Mouse (Mus musculus): ENCODE data around the gene Srp54c. TPM values are rescaled to one million over a fixed set of nuclear protein-coding genes. Genes with fewer than 3 reads are reported as not detected.
A peak's percentile ranks its signal among the peaks of the same experiment; 100 is the strongest.

Srp54c gene
- total RNA-seq, 1 experiment, result 31.7 TPM

GRCm38 (mm10) chr12:55306371-55306770 lies 76.4 kb downstream of the Srp54c start:
- no peak overlapping the region for H3K27ac ChIP-seq (ENCODE audit: insufficient read depth, low read depth, low read length, poor library complexity, severe bottlenecking)
- H3K4me1 ChIP-seq (ENCODE audit: control insufficient read depth in 2 of 2, insufficient read depth in 2 of 2, low read length in 2 of 2, poor library complexity in 1 of 2), result peaks cover 0 to 14% of the 10 kb centered on the region in 2 experiments; a peak in 2 of 4 replicates
- peaks cover 7% of the 10 kb centered on the region; the same call in 1 of the 2 replicates for H3K36me3 ChIP-seq (ENCODE audit: control insufficient read depth, insufficient read depth, low read length, poor library complexity, severe bottlenecking)
- H3K9me3 ChIP-seq (ENCODE audit: control insufficient read depth, insufficient read depth, low read depth, low read length), result no peaks in the 10 kb centered on the region
- H3K4me3 ChIP-seq (ENCODE audit: insufficient read depth in 1 of 2, low read depth in 1 of 2, low read length in 2 of 2, poor library complexity in 1 of 2, severe bottlenecking in 1 of 2), result no peak overlapping the region
- H3K9ac ChIP-seq (ENCODE audit: insufficient read depth, low read depth, low read length, poor library complexity, severe bottlenecking), result no peak overlapping the region
- in situ Hi-C loops (cut with MboI; ENCODE audit: low sequenced_read_pairs in 2 of 2, unreplicated experiment in 2 of 2), result no loop called here
- DNase-seq (ENCODE audit: low read depth, low spot score), result no peak
- no peak for TF ChIP-seq CHD2 (IDR thresholded peaks at IDR 0.05; ENCODE audit: low read depth, low read length)
- 0 out of 2 replicates have a peak, but pooled peaks have one; percentile 15 for TF ChIP-seq ZC3H11A (IDR thresholded peaks at IDR 0.05; ENCODE audit: borderline replicate concordance, low read depth, low read length)

DNA sequence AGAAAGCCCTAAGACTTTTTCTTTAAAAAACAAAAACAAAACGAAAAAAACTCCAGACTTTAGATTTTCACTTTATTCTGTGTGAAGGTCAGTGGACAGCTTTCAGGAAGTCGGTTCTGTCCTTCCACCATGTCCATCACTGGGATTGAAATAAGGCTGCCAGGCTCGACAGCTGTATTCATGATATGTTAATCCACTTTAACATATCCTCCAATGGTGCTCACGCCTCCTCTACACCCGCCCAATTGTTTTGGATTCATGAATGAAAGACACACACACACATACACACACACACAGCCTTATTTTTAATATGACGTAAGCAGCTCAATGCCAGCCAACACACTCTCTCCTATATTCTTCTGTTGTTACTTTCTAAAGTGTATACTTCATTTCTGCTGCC lies 77.6 kb downstream of the Srp54c start:
- H3K27ac ChIP-seq (ENCODE audit: insufficient read depth, low read depth, low read length, poor library complexity, severe bottlenecking), result no peak overlapping the region
- TF ChIP-seq MAFK (IDR thresholded peaks at IDR 0.05; ENCODE audit: insufficient read depth, low read depth, low read length), result no peak
- TF ChIP-seq ZC3H11A (IDR thresholded peaks at IDR 0.05; ENCODE audit: borderline replicate concordance, low read depth, low read length), result no peak
- no peak for TF ChIP-seq ZNF384 (IDR thresholded peaks at IDR 0.05; ENCODE audit: low read depth, low read length)
- no peak for TF ChIP-seq CHD2 (IDR thresholded peaks at IDR 0.05; ENCODE audit: low read depth, low read length)
- no peak for TF ChIP-seq HCFC1 (IDR thresholded peaks at IDR 0.05; ENCODE audit: borderline replicate concordance, insufficient read depth, low read length)
- H3K4me3 ChIP-seq (ENCODE audit: insufficient read depth in 1 of 2, low read depth in 1 of 2, low read length in 2 of 2, poor library complexity in 1 of 2, severe bottlenecking in 1 of 2), result no peak overlapping the region
- peaks cover 7% of the 10 kb centered on the region; the same call in 1 of the 2 replicates for H3K36me3 ChIP-seq (ENCODE audit: control insufficient read depth, insufficient read depth, low read length, poor library complexity, severe bottlenecking)
- DNase-seq (ENCODE audit: low read depth, low spot score), result no peak
- in situ Hi-C loops (cut with MboI; ENCODE audit: low sequenced_read_pairs in 2 of 2, unreplicated experiment in 2 of 2), result no loop called here
- peaks cover 0 to 13% of the 10 kb centered on the region in 2 experiments; a peak in 1 of 4 replicates for H3K4me1 ChIP-seq (ENCODE audit: control insufficient read depth in 2 of 2, insufficient read depth in 2 of 2, low read length in 2 of 2, poor library complexity in 1 of 2)
- H3K9ac ChIP-seq (ENCODE audit: insufficient read depth, low read depth, low read length, poor library complexity, severe bottlenecking), result no peak overlapping the region
- no peaks in the 10 kb centered on the region for H3K9me3 ChIP-seq (ENCODE audit: control insufficient read depth, insufficient read depth, low read depth, low read length)

DNA sequence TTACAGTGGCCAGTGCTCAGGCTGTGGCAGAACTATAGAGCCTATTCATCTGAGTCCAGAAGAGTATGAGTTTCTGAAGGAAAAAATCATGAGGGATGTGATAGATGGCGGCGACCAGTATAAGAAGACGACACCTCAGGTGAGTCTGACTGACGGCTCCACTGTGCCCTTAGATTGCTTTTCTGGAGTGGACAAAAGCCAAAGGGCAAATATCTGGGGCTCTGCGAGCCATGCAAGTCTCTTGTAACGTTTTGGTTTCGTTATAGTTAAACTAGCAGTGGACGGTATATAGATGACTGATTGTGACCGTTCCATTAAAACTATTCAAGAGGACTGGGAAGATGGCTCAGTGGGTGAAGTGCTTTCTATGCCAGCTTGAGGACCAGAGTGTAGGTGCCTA lies 78.8 kb downstream of the Srp54c start:
- TF ChIP-seq ZC3H11A (IDR thresholded peaks at IDR 0.05; ENCODE audit: borderline replicate concordance, low read depth, low read length), result no peak
- no peak for TF ChIP-seq CHD2 (IDR thresholded peaks at IDR 0.05; ENCODE audit: low read depth, low read length)
- TF ChIP-seq HCFC1 (IDR thresholded peaks at IDR 0.05; ENCODE audit: borderline replicate concordance, insufficient read depth, low read length), result no peak
- no peak for TF ChIP-seq ZNF384 (IDR thresholded peaks at IDR 0.05; ENCODE audit: low read depth, low read length)
- TF ChIP-seq MAFK (IDR thresholded peaks at IDR 0.05; ENCODE audit: insufficient read depth, low read depth, low read length), result no peak
- H3K9me3 ChIP-seq (ENCODE audit: control insufficient read depth, insufficient read depth, low read depth, low read length), result no peaks in the 10 kb centered on the region
- H3K9ac ChIP-seq (ENCODE audit: insufficient read depth, low read depth, low read length, poor library complexity, severe bottlenecking), result no peak overlapping the region
- no peak overlapping the region for H3K27ac ChIP-seq (ENCODE audit: insufficient read depth, low read depth, low read length, poor library complexity, severe bottlenecking)
- H3K4me1 ChIP-seq (ENCODE audit: control insufficient read depth in 2 of 2, insufficient read depth in 2 of 2, low read length in 2 of 2, poor library complexity in 1 of 2), result peaks cover 0 to 13% of the 10 kb centered on the region in 2 experiments; a peak in 1 of 4 replicates
- no peak overlapping the region for H3K4me3 ChIP-seq (ENCODE audit: insufficient read depth in 1 of 2, low read depth in 1 of 2, low read length in 2 of 2, poor library complexity in 1 of 2, severe bottlenecking in 1 of 2)
- DNase-seq (ENCODE audit: low read depth, low spot score), result no peak
- in situ Hi-C loops (cut with MboI; ENCODE audit: low sequenced_read_pairs in 2 of 2, unreplicated experiment in 2 of 2), result no loop called here
- peaks cover 7% of the 10 kb centered on the region; the same call in 1 of the 2 replicates for H3K36me3 ChIP-seq (ENCODE audit: control insufficient read depth, insufficient read depth, low read length, poor library complexity, severe bottlenecking)

GRCm38 (mm10) chr12:55309501-55309900 lies 79.5 kb downstream of the Srp54c start:
- Histone ChIP-seq H3K9ac (ENCODE audit: insufficient read depth, low read depth, low read length, poor library complexity, severe bottlenecking) (peak overlapping the region; percentile 10; the same call in 1 of the 2 replicates), H3K4me1 (ENCODE audit: control insufficient read depth in 2 of 2, insufficient read depth in 2 of 2, low read length in 2 of 2, poor library complexity in 1 of 2) (peaks cover 0 to 9% of the 10 kb centered on the region in 2 experiments; a peak in 1 of 4 replicates), H3K27ac (ENCODE audit: insufficient read depth, low read depth, low read length, poor library complexity, severe bottlenecking) (no peak overlapping the region), H3K36me3 (ENCODE audit: control insufficient read depth, insufficient read depth, low read length, poor library complexity, severe bottlenecking) (peaks cover 7% of the 10 kb centered on the region; the same call in 1 of the 2 replicates), H3K9me3 (ENCODE audit: control insufficient read depth, insufficient read depth, low read depth, low read length) (no peaks in the 10 kb centered on the region), H3K4me3 (ENCODE audit: insufficient read depth in 1 of 2, low read depth in 1 of 2, low read length in 2 of 2, poor library complexity in 1 of 2, severe bottlenecking in 1 of 2) (no peak overlapping the region)
- TF ChIP-seq ZC3H11A (IDR thresholded peaks at IDR 0.05; ENCODE audit: borderline replicate concordance, low read depth, low read length) (no peak), ZNF384 (IDR thresholded peaks at IDR 0.05; ENCODE audit: low read depth, low read length) (no peak)
- no peak for DNase-seq (ENCODE audit: low read depth, low spot score)
- in situ Hi-C loops (cut with MboI; ENCODE audit: low sequenced_read_pairs in 2 of 2, unreplicated experiment in 2 of 2), result no loop called here

DNA sequence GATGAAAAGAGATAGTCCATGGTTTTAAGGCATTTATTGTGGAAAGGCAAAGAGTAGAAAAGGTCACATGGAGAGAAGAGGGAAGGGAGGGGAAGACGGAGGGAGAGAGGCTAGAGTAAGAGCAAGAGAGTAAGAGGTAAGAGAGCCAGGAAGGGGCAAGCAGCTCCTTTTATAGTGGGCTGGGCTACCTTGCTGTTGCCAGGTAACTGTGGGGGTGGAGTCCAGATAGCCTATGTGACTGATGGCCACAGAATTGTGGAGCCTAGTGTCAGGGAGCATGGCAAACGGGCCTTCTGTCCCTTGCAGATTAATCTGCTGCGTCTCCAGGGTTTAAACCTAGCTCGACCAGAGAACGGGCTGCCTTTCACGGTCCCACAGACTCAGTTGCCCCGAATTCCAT lies 81.9 kb downstream of the Srp54c start:
- H3K4me1 ChIP-seq (ENCODE audit: control insufficient read depth in 2 of 2, insufficient read depth in 2 of 2, low read length in 2 of 2, poor library complexity in 1 of 2), result peaks cover 0 to 9% of the 10 kb centered on the region in 2 experiments; a peak in 1 of 4 replicates
- H3K36me3 ChIP-seq (ENCODE audit: control insufficient read depth, insufficient read depth, low read length, poor library complexity, severe bottlenecking), result peaks cover 5% of the 10 kb centered on the region; the same call in 1 of the 2 replicates
- TF ChIP-seq CHD2 (IDR thresholded peaks at IDR 0.05; ENCODE audit: low read depth, low read length) (no peak), HCFC1 (IDR thresholded peaks at IDR 0.05; ENCODE audit: borderline replicate concordance, insufficient read depth, low read length) (no peak), ZNF384 (IDR thresholded peaks at IDR 0.05; ENCODE audit: low read depth, low read length) (no peak), MAFK (IDR thresholded peaks at IDR 0.05; ENCODE audit: insufficient read depth, low read depth, low read length) (no peak), ZC3H11A (IDR thresholded peaks at IDR 0.05; ENCODE audit: borderline replicate concordance, low read depth, low read length) (no peak)
- DNase-seq (ENCODE audit: low read depth, low spot score), result no peak
- no peak overlapping the region for H3K27ac ChIP-seq (ENCODE audit: insufficient read depth, low read depth, low read length, poor library complexity, severe bottlenecking)
- in situ Hi-C loops (cut with MboI; ENCODE audit: low sequenced_read_pairs in 2 of 2, unreplicated experiment in 2 of 2), result loop anchor here in 1 of 2 experiments (10.0 kb wide), 1 partner anchor 193 kb away; no protein-coding TSS in a partner anchor
- peak overlapping the region; percentile 8 to 10; a peak in 2 of 4 replicates for H3K4me3 ChIP-seq (ENCODE audit: insufficient read depth in 1 of 2, low read depth in 1 of 2, low read length in 2 of 2, poor library complexity in 1 of 2, severe bottlenecking in 1 of 2)
- H3K9me3 ChIP-seq (ENCODE audit: control insufficient read depth, insufficient read depth, low read depth, low read length), result no peaks in the 10 kb centered on the region
- no peak overlapping the region for H3K9ac ChIP-seq (ENCODE audit: insufficient read depth, low read depth, low read length, poor library complexity, severe bottlenecking)

Other genes starting within 250 kb of the Srp54c start
- gene Gm20403, start 243.6 kb upstream of the Srp54c start, total RNA-seq (2012; rRNA removed), result not detected in 2 replicates
- 19.7 and 22.9 TPM in 2 replicates for gene Baz1a, start 215.8 kb upstream of the Srp54c start, total RNA-seq (2012; rRNA removed)
- 29.9 and 33.1 TPM in 2 replicates for gene 2700097O09Rik, start 150.1 kb upstream of the Srp54c start, total RNA-seq (2012; rRNA removed)
- gene Srp54a, start 149.9 kb upstream of the Srp54c start, total RNA-seq (2012; rRNA removed), result 32.8 and 52.4 TPM in 2 replicates
- gene Fam177a, start 105.7 kb upstream of the Srp54c start, total RNA-seq (2012; rRNA removed), result 4.2 and 6.1 TPM in 2 replicates
- 14.4 and 14.7 TPM in 2 replicates for gene Srp54b, start 75.1 kb upstream of the Srp54c start, total RNA-seq (2012; rRNA removed)
- gene 1700047I17Rik2, start 30.6 kb upstream of the Srp54c start, total RNA-seq (2012; rRNA removed), result not detected in 2 replicates
- gene 1110008L16Rik, start 69.4 kb downstream of the Srp54c start, total RNA-seq (2012; rRNA removed), result 32.5 and 39.0 TPM in 2 replicates
- gene Ppp2r3c, start 72.8 kb downstream of the Srp54c start, total RNA-seq (2012; rRNA removed), result 11.7 and 12.0 TPM in 2 replicates
- gene Psma6, start 154.1 kb downstream of the Srp54c start, total RNA-seq (2012; rRNA removed), result 148 and 215 TPM in 2 replicates

All from ES-E14 (cell line).